Mouse (Mus musculus) spleen, adult 12 weeks (tissue): ENCODE results near the gene Sestd1.

Experiments
- DNase-seq: peaks from one replicate; pipeline ENCODE4 v3.0.0; 2022; ENCODE audit warnings: low spot score

Sestd1 gene

DNA sequence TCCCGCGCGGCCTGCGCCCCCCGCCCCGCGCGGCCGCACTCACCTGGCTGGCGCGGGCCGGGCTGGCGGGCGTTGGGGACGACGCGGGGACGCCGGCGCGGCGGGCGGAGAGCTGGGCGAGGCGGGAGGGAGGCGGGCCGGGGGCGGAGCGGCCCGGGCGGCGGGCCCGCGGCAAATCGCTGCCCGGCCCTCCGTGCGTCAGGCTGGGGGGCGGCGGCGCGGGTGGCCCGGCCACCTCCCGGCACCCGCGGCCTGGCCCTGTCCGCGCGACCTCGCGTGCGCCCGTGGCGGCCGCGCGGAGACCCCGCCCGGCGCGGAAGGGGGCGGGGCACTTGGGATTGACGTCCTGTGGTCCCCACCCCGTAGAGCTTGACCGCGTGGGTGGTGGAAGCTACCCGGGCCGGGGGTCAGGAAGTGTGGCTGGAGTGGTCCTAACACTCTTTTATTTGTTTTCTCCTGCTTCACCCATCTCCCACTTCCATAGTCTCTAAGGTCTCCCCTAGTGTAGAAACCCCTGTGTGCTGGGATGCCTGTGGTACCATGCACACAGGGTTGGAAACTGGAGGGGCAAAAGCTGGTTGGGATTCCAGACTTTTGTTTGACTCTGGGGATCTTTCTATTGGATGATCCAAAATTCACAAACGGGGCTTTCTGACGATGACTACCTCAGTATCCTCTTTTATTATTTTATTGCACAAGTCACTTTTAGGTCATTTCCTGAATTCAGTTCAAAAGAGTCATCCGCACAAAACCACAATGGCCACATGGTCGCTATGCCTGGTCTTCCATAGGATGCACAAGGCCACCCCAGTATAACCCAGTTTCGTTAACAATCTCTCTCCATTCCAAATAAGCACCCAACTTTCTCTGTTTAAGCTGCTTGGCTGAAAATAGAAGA lies at the start of gene Sestd1:
Gene Sestd1 (minus strand): TSS at position 81 of the 898 bp plus-strand sequence.
- no peak for DNase-seq

DNA sequence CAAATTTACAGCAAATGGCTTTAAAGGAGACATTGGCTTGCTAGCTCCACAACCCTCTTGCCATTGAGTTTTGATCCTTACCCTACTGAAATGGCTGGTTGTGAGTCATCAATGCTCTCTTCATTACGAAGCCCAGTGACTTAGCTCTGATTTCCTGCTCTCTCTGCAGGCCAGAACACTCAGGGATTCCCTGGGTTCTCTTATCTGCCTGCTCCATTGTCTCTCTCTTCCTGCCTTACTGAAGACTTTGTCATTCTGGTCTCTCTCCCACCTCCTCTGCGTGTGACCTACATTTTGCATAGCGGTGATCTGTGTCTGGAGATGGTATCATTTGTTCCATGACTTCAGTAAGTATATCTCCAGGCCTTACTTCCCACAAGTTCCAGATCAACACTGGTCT lies 46.9 kb upstream of the Sestd1 start:
- DNase-seq = no peak

DNA sequence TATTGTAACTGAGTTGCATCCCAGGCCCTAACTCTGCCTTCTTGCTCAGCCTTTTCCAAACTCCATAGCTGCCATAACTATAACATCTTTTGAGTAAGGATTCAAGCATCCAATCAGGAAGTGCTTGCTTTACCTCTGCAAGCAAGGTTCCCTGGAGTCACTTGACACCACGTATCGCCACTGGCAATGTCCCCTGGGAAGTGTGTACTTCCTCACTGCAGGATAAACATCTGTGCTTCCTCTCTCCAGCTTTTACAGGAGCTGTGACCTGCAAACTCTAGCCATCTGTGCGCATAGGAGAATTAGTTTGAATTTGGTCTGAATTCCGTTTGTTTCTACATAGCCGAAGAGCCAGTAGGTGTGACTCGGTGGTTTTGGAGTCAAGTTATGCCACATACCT lies 43.3 kb upstream of the Sestd1 start:
- no peak for DNase-seq

DNA sequence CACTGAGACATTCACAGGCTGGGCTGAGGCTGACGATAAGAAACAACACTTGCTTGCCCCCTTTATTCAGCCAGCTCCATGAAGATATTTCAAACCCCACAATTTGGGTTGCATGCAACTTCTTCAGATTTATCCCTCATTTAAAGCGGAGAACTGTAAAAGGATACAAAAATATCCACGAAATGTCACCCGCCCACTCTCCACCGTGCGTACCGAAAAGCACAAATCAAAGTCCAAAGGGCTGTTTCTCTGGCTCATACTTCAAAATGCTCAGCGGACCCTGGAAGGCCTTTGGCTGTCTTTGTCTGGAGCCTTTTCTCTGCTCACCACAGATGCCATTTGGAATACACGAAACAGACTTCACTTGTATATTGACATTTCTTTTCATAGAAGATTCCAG lies 42.8 kb upstream of the Sestd1 start:
- DNase-seq = no peak

DNA sequence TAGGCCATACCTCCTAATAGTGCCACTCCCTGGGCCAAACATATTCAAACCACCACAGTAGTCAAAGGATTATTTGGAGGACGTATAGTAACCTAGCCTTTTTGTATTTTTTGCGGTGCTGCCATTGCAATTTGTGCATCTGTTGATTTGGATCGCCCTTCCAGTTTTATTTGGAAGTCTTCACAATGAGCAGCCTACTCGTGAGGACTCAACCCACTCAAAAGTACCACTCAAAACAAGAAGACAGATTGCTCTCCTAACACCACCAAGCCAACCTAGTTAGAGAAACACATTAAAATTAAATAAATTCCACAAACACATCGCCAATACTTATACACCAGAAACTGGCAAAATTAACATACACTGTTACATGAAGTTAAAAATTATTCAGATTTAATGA lies 38.8 kb upstream of the Sestd1 start:
- no peak for DNase-seq

DNA sequence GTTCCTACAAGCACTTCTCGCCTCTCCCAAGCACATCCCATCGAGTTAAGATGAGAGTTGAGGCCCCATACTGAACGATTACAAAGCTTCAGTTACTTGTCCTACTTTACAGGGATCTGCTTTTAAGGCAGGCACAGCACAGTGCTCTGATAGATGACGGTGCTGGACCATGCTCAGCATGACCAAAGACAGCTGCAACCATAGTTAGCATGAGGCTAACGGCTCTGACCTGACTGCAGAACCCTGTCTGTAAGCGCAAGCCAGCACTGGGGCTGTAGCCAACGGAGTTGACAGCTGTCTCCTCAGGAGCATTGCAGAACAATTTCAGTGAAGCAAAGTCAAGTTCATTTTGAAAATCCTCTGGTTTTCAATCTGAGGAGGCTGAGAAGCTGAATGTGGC lies 36.6 kb upstream of the Sestd1 start:
- DNase-seq = no peak

DNA sequence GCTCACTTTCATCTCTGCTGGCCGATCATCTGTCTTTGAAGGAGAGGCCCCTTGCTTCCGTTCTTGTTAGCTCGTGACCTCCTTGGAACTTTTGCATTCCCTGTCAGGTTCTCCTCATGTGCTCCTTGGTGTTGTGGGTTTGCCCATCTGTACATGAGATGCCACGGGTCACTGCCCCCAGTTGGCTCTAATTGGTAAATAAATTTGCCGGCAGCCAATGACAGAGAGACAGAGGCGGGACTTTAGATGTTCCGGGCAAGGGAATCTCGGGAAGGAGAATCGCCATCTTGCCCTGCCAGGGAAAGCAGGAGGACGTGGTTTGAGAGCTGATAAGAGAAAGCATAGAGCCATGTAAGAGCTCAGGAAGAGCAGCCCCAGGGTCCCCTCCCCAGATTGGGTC lies 33.5 kb upstream of the Sestd1 start:
- DNase-seq = no peak

DNA sequence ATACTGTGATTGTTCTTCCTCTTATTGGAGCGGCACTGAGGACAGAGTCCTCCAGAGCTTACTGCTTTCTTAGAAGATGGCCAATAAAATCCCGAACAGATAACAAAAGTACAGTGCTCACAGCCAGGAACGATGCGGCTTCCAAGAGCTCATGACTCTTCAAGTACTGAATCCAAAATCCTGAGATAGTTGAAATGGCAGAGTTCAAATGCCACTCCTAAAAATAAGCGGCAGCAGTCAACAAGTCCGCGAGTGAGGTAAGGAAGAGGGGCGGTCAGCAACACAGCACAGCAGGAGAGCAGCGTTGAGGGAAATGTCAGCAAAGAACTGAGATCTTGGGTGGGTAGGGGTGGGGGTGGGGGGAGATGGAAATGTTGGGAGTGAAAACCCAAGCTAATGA lies 32.2 kb upstream of the Sestd1 start:
- no peak for DNase-seq

DNA sequence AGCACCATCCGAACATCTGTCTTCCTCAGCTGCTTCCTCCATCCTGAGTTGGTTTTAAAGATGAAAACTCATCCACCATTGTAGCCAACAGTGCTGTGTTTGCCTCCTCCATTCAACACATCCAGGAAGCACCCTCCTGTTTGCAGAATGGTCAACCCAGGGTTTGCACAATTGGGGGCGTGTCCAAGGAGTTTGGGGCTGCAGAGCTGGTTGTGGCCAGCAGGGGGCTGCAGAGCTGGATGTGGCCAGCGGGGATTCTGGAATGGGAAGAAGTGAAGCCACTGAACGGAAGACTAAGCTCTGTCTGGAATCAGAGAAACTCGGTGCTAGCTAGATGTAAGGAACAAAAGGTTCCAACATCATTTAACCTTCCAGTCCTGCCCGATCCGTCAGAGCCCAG lies 28.9 kb upstream of the Sestd1 start:
- no peak for DNase-seq

DNA sequence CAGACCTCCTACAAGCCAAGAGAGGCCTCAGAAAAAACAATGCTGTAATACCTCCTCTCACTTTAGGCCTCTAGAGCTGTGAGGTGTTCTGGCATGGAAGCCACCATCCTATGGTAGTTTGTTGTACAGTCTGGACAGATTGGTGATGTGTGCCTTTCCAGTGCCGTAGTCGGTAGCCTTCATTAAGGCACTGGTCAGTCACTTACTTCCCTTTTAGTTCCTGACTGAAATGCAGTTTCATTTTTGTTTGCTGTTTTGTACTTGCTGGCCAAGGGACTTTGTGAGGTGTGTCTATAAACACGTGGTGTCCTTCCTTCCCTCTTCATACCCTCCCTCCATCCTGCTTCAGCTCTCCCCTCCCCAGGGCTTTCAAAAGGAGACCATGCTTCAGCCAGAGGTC lies 24.1 kb upstream of the Sestd1 start:
- no peak for DNase-seq

DNA sequence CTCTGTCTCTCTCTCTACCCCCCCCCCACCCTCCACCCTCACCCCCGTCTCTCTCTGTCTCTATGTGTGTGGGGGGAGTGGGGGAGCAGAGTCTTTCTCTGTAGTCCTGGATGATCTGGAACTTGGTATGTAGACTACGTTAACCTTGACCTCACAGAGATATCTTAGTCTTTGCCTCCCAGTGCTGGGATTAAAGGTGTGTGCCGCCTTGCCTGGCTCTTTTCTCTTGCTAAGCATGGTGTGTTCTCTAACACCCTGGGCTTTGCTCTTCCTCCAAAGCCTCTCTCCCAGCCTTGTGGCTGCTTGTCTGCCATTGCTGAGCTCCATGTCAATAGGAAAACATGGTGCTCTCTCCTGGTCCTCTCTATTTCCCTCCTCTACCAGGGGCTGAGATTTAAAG lies 23.3 kb upstream of the Sestd1 start:
- no peak for DNase-seq

DNA sequence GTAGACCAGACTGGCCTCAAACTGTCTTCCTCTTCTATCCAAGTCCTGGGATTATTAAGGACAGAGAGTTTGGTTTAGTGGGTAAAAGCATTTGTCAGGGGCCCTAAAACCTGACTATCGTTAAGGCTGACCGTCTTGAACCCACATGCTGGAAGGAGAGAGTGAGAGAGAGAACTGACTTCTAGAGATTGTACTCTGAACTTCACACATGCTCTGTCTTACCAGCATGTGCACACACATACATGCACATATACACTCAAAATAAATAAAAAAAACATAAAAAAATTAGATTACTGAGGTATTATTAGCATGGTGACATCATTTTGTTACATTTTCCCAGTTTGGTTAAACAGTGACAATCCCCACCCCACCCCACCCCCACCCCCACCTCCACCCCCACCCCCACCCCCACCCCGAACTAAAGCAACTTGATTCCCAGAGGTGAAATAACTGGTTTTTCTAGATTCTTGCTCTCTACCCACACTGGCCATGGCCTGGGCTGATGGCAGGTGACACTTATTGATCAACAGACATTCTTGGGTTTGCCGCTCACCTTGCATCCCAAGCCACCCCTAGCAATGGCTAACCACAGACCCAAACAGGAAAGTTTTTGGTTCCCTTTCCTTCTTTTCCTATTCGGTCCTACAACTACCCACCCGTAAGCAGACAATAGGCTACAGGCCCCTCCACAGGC lies 22.4 kb upstream of the Sestd1 start:
- DNase-seq = no peak

DNA sequence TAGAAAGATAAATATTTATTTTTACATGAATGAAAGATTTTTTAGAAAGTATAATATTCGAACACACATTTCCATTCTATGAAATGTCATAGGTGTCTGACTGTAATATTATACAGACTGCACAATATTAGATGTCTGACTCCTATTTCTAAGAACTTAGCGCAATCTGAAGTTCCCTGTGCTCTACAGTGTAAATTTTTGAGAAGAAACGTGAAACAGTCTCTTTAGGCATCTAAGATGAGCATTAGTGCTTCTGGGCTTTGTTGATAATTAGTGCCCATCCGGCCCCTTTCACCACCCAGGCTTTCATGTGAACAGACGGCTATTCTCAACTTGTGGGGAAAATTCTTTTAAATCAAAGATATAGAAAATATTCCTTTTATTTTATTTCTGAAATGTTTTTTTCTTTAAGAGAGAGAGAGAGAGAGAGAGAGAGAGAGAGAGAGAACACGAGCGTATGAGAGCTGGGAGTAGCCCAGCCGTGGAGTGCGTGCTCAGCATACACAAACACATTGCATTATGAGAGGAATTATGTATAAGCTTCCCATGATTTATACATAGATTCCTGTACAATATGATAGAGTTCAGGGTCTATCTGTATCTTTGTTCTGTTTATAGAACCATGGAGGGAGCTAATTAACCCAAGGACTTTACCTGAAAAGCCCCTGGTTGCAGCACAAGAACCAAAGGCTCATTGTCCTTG lies 21.4 kb upstream of the Sestd1 start:
- DNase-seq = no peak

DNA sequence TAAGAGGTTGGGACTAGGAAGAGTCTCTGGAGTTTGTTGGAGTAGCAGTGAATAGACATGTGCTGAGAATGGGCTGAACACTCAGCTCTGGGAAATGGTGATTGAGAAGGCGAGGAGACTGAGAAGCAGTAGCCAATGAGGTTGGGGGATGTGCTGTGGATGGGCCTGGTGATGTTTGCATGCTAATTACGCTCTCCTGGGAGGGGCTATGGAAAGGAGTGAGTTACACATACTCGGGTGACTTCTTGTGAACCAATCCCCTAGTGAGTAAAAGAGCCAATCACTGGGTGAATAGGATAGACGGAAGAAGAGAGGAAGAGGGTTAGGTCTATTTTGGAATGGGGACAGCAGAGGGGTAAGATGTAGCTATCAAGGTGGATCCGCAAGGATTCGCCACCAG lies 9.3 kb upstream of the Sestd1 start:
- DNase-seq = no peak

DNA sequence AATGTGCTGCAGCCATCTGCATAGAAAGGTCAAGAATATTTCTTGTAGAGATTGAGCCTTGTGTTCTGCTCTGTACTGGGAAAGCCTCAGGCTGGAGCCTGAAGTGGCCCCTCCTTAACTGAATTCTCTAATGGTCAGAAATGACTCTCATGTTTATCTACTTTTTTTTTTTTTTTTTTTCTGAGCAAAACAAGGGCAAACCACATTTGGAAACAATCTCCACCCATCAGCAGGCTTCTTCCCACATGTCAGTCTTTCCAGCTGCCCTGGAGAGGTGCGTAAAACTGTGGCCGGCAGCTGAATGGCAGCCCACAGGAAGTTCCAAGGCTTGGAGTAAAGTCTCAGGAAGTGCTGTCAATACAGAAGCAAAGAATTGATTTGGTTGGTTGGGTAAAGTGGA lies 6.4 kb upstream of the Sestd1 start:
- no peak for DNase-seq

DNA sequence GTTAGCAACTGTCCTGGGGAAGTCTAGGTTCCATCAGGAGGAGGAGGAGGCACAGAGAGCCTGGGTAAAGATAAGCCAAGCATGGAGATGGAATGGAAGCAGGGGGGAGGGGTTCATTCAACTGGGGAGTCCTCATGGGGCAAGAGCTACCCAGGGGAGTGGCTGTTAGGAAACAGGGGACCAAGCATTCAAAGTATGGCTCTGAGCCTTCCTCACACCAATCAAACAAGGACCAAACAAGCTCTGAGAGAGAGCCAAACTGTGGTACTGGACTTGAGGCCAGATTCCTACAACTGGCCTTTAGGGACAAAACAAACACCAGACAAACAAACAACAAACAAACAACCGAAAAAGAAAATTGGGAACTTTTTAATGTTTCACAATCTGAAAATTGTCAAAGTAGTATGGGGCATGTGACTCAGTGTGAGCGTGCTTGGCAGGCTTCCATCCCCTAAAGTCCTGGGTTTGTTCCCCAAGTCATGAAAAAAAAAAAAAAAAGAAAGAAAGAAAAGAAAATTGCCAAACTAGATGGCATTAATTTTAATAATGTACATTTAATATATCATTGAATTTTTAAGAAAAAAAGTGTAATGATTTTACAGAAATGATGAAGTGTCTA lies 4.0 kb upstream of the Sestd1 start:
- no peak for DNase-seq

DNA sequence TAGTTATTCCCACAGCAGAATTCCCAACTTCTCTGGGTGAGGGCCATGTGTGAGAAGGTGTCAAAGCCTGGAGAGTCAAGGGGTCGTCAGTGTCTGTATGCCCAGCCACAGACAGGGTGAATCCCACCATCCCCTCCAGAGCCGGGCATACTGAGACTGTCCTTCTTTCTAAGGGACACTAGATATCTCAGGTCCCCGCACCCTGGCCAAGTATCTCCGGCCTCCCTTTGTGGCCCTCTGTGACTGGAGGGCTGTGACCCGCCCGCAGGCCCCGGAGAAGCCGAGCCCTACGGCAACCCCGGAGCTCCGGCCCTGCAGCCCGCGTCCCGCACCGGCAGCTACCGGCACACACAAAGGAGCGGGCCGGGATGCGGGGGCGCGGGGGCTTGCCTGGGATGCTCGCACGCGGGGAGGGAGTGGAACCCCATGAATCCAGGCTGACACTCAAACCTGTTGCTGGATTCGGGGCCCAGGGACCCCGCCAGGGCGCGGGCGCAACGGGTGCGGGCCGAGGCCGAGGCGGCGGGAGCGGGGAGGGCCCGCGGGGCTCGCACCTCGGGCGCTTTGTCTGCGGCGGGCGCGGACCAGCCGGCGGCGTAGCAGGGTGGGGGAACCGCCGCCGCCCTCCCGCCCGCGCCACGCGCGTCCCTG lies 406 bp downstream of the Sestd1 start:
- DNase-seq = no peak

DNA sequence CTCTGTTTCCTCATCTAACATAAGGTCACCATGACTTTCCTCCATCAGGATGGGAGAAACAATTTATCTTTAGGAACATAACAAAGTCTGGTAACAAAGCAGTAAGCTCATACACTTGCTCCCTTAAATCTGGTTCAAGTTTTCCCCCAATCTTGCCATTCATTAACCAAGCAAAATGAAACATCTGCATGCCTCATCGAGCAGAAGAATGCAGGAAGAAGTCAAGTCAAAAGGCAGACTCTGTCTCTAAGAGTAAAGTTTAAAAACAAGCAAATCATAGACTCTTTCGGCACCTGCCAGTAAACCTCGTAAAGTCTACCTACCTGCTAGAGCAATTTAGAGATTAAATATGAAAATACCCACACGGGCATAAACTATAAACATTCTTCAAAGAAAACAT lies 3.1 kb downstream of the Sestd1 start:
- no peak for DNase-seq

DNA sequence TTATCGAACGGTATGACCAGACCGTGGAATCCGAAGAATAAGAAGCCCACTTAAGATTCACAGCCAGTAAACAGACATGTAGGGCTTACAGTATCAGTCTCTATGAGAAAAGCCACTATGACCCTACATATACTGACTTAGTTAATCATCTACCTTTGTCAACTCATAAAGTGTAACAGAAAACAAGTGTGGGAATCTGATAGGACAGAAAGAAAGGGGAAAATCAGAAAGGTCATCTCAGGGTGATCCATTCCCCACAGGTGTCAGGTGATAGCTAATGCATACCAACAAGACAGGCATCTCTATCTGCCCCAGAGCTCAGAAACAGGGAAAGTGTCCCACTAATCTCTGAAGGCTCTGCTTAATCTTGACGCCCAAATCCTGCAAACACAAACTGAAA lies 4.5 kb downstream of the Sestd1 start:
- no peak for DNase-seq

DNA sequence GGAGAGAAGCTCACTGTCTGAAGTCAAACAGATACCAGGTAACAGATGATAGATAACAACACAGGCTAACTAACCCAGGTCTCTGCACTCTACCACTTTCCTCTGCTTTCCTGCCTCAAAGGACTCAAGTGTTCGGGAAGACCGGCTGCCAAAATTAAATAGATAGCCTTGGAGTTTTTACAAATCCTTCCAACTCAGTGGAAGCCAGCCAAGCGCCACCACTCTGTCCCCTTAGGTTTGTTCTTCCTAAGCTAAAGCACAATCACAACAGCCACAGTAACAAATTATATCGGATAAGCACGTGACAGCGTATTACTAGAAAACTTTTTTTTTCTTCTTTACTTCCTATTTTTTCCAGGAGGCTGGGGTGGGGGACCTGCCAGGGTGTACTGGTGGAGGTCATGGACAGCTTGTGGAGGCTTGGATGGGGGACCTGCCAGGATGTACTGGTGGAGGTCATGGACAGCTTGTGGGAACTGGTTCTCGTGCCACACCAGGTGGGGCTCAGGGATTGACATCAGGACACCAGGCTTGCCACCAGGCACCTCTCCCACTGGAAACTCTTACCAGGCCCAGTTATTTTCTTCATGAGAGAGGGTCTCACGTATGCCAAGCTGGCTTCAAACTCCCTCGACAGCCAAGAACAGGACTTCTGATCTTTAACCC lies 5.3 kb downstream of the Sestd1 start:
- no peak for DNase-seq

DNA sequence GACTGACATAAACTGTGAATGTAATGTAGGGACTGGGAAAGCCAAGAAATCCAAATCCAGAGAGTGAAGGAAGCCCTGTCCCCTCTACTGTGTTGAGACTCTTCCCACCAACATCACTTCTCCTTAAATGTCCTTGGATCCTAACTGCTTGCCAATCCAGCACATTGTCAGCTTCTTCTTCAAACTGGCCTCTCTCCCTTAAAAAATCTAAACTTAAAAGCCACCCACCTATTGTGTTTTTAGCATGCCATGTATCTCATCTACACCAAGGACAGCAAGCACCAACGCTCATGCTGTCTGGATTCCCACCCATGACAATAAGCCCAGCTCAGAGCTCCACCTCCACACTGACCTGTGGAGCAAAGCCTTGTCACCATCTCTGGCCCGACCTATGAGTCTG lies 7.4 kb downstream of the Sestd1 start:
- no peak for DNase-seq

DNA sequence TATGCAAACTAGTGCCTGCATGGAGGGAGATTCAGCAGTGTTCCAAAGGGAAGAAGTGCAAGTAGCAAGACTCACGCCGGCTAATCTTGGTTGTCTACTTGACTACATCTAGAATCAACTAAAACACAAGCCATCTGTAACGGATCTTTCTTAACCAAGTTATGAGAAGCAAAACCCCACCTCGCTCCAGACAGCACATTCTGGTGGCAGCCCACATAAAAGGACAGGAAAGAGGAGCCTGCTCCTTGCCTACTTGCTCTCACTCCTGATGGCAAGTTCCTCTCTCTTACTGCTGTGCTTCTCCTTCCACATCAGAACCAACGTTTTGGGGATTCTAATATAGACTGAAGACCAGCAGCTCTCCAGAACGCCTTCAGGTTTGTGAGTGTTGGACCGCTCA lies 9.6 kb downstream of the Sestd1 start:
- DNase-seq = no peak
